Mouse (Mus musculus) megakaryocyte, embryonic 14.5 days (primary cell): Measurements from ENCODE around the gene Txlna. TPM values are rescaled to one million over a fixed set of nuclear protein-coding genes. Genes with fewer than 3 reads are reported as not detected.

ENCODE experiments used
- H3K27me3 ChIP-seq: replicated peaks from 2 replicates; pipeline ENCODE3; 2012; ENCODE audit warnings: inconsistent platforms
- H3K36me3 ChIP-seq: replicated peaks from 2 replicates; pipeline ENCODE3; 2012; ENCODE audit warnings: low read length, inconsistent platforms, mixed read lengths
- H3K4me1 ChIP-seq: 2 replicates; pipeline ENCODE4 v1.6.1; 2012; ENCODE audit warnings: inconsistent platforms
- H3K4me3 ChIP-seq: replicated peaks from 2 replicates; pipeline ENCODE3; 2012; ENCODE audit warnings: moderate library complexity, mild to moderate bottlenecking, inconsistent platforms
- H3K9me3 ChIP-seq: 2 replicates; pipeline ENCODE4 v1.6.1; 2012; ENCODE audit warnings: inconsistent platforms
- FLI1 ChIP-seq: IDR thresholded peaks from 2 replicates; pipeline ENCODE4 v1.6.1; 2012; ENCODE audit warnings: low read length, inconsistent platforms, mixed read lengths
- GATA1 ChIP-seq: IDR thresholded peaks from 3 replicates; pipeline ENCODE4 v1.6.1; 2012; ENCODE audit warnings: mixed read lengths, low read length, inconsistent platforms, borderline replicate concordance
- polyA plus RNA-seq: library from polyadenylated mRNA; stranded (reverse); fragments of >175 nt; gene quantifications from 2 replicates; pipeline ENCODE4 v1.2.3, GENCODE M21; 2012; ENCODE audit warnings: low replicate concordance; ENCODE audit not compliant: insufficient read depth

Txlna gene
- polyA plus RNA-seq, 1 experiment = 24.0 TPM

DNA sequence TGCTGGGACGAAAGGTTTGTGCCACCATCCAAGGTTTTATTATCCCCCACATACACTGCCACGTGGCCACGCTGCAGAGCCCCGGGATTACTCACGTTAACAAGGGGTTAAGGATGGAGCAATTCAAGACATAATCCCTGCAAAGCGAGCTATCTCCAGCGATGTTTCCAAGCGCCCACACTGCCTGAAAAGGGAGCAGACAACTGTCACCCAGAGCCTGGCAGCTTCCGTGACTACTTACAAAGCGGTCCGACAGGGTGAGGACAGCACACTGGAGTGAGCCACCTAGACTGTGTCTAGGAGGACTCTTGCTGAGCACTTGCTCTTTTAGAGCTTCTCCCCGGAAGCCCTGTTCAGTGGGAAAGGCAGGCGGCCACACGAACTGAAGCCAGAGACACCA lies 13.9 kb upstream of the Txlna start:
- Histone ChIP-seq H3K27me3 (no peaks in the 10 kb centered on the region), H3K36me3 (peaks cover 94% of the 10 kb centered on the region), H3K9me3 (no peaks in the 10 kb centered on the region), H3K4me1 (peaks cover 8% of the 10 kb centered on the region), H3K4me3 (no peak overlapping the region)
- TF ChIP-seq FLI1 = no peak
- TF ChIP-seq GATA1 = no peak

- Histone ChIP-seq H3K27me3 (no peaks in the 10 kb centered on the region), H3K9me3 (no peaks in the 10 kb centered on the region), H3K4me3 (no peak overlapping the region), H3K36me3 (peaks cover 97% of the 10 kb centered on the region), H3K4me1 (peaks cover 22% of the 10 kb centered on the region)
- TF ChIP-seq GATA1 (no peak), FLI1 (no peak)
Measured at GRCm38 (mm10) chr4:129650359-129650758, 9.5 kb upstream of the Txlna start.

DNA sequence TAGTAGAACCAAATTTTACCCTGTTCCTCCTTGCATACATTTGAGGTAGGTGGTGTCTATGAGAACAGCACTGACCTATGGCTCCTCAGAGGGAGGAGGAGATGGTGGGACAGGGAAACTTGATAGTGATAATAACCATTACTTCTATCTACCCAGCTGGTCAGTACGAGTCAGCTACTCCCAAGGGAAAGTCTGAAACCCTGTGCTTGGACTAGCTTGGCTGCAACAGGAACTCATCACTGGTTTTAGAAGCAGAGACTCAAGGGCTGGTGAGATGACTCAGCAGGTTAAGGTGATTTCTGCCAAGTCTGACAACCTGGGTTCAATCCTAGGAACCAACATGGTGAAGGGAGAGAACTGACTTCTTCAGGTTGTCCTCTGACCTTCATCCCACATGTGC lies 7.8 kb upstream of the Txlna start:
- Histone ChIP-seq H3K4me3 (no peak overlapping the region), H3K9me3 (no peaks in the 10 kb centered on the region), H3K4me1 (peaks cover 27% of the 10 kb centered on the region), H3K36me3 (peaks cover 97% of the 10 kb centered on the region), H3K27me3 (no peaks in the 10 kb centered on the region)
- TF ChIP-seq GATA1 = no peak
- no peak for TF ChIP-seq FLI1

GRCm38 (mm10) chr4:129645204-129645603 lies 4.3 kb upstream of the Txlna start:
- Histone ChIP-seq H3K27me3 (no peaks in the 10 kb centered on the region), H3K36me3 (peaks cover 72% of the 10 kb centered on the region), H3K4me3 (no peak overlapping the region), H3K9me3 (no peaks in the 10 kb centered on the region), H3K4me1 (peaks cover 26% of the 10 kb centered on the region)
- TF ChIP-seq GATA1 (no peak), FLI1 (no peak)

DNA sequence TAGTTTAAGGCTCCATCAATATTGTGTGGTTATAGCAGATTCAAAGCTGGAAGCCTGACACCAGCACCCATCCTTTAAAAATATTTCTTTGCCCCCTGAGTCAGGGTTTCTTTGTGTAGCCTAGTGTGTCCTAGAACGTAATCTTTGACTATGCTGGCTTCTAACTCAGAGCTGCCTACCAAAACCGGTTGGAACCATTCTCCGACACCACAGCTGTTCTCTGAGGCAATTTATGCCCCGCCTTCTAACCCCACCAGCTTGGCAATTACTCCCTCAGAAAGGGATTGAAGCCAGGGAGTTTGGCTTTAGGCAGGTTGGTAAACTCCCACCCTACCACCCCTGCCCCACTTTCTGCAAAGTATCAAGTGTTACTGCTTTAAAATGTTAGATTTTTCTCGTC lies 891 bp upstream of the Txlna start:
- Histone ChIP-seq H3K4me3 (peak overlapping the region; percentile 95), H3K4me1 (peaks cover 48% of the 10 kb centered on the region), H3K27me3 (no peaks in the 10 kb centered on the region), H3K36me3 (peaks cover 62% of the 10 kb centered on the region), H3K9me3 (no peaks in the 10 kb centered on the region)
- TF ChIP-seq GATA1 (no peak), FLI1 (no peak)

DNA sequence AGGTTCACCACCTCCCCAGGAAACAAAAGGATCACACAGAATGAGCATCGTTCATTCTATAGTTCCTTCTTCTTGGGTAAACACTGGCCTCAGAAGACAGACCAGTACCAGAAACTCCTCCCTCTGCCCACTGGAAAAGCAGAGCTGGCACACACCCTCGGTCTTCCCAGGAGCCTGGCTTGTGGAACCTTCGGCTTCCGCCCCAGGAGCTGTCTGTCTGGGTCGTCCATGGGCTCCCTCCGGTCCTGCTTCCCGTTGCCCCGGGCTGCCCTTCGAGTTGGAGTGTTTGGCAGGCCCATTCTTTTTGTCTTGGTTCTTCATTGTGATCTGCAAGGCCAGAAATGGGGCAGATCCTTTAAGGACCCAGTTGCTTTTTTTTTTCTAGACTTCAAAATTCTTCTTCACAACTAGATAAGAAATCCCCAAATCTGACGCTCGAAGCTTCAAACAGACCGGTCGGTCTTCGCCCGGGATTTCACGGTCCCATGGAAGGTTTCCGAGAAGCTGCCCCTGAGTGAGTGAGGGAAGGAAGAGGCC lies 696 bp downstream of the Txlna start:
- Histone ChIP-seq H3K27me3 (no peaks in the 10 kb centered on the region), H3K9me3 (no peaks in the 10 kb centered on the region), H3K4me3 (peak overlapping the region; percentile 95), H3K36me3 (peaks cover 61% of the 10 kb centered on the region), H3K4me1 (peaks cover 39% of the 10 kb centered on the region)
- TF ChIP-seq FLI1 = no peak
- no peak for TF ChIP-seq GATA1

DNA sequence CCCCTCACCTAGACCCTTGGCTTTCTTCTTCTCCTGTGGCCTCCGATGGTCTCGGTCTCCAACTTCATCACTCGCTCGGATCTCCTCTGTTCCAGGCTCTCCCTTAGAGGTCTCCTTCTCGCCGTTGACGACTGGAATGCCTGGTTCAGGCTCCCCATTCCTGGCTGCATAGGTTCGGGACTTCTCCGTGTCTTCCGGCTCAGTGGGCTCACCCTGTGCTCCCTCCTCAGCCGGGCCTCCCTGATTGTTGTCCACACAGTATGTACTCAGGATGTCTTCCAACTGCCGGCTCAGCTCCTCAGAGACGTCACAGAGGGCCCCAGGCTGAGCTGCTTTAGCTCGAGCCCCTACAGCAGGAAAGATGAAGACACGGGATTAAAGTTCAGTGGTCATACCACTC lies 1.6 kb downstream of the Txlna start:
- peaks cover 61% of the 10 kb centered on the region for H3K36me3 ChIP-seq
- no peak for TF ChIP-seq GATA1
- no peak for TF ChIP-seq FLI1
- no peaks in the 10 kb centered on the region for H3K27me3 ChIP-seq
- H3K4me1 ChIP-seq = peaks cover 39% of the 10 kb centered on the region
- no peaks in the 10 kb centered on the region for H3K9me3 ChIP-seq
- peak overlapping the region; percentile 95 for H3K4me3 ChIP-seq

- no peaks in the 10 kb centered on the region for H3K9me3 ChIP-seq
- peaks cover 42% of the 10 kb centered on the region for H3K4me1 ChIP-seq
- no peak for TF ChIP-seq GATA1
- no peak for TF ChIP-seq FLI1
- peaks cover 94% of the 10 kb centered on the region for H3K36me3 ChIP-seq
- no peaks in the 10 kb centered on the region for H3K27me3 ChIP-seq
- no peak overlapping the region for H3K4me3 ChIP-seq
Measured at GRCm38 (mm10) chr4:129633852-129634251, 7.0 kb downstream of the Txlna start.

- peaks cover 30% of the 10 kb centered on the region for H3K4me1 ChIP-seq
- H3K9me3 ChIP-seq = no peaks in the 10 kb centered on the region
- TF ChIP-seq GATA1 (no peak), FLI1 (no peak)
- H3K36me3 ChIP-seq = peaks cover 97% of the 10 kb centered on the region
- no peak overlapping the region for H3K4me3 ChIP-seq
- H3K27me3 ChIP-seq = no peaks in the 10 kb centered on the region
Measured at GRCm38 (mm10) chr4:129631867-129632266, 9.0 kb downstream of the Txlna start.

- peaks cover 38% of the 10 kb centered on the region for H3K4me1 ChIP-seq
- TF ChIP-seq FLI1 (no peak), GATA1 (no peak)
- H3K36me3 ChIP-seq = peaks cover 97% of the 10 kb centered on the region
- H3K4me3 ChIP-seq = no peak overlapping the region
- no peaks in the 10 kb centered on the region for H3K9me3 ChIP-seq
- no peaks in the 10 kb centered on the region for H3K27me3 ChIP-seq
Measured at GRCm38 (mm10) chr4:129630944-129631343, 9.9 kb downstream of the Txlna start.

DNA sequence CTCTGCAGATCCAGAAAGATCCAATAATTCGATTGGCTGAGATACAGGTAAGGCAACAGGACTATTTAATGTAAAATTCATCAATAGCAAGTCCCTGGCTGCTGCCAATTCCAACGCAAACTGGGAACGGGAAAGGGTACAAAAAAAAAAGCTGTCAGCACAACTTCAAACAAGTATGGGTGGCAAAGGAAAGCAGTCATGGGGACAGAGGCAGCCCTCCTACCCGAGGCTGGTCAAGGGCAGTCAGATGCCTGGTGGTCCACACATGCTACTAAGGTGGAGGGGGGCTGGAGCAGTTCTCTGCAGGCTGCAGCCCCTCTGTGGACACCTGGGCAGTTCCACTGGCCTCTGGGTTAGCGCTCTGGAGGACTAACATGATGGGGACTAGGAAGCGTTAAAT lies 14.8 kb downstream of the Txlna start:
- Histone ChIP-seq H3K4me3 (no peak overlapping the region), H3K36me3 (peaks cover 67% of the 10 kb centered on the region), H3K27me3 (no peaks in the 10 kb centered on the region), H3K4me1 (peaks cover 51% of the 10 kb centered on the region), H3K9me3 (no peaks in the 10 kb centered on the region)
- no peak for TF ChIP-seq GATA1
- TF ChIP-seq FLI1 = no peak
